Mouse (Mus musculus) liver, postnatal 0 days (tissue): ENCODE results near the gene Pam. TPM values are rescaled to one million over a fixed set of nuclear protein-coding genes. Genes with fewer than 3 reads are reported as not detected.

Experiments
- ATAC-seq: fragments of 200-750 bp; cut with Nextera tagmentation; 2 replicates; pipeline ENCODE4 v1.8.0; 2017; ENCODE audit warnings: mild to moderate bottlenecking, moderate library complexity
- DNase-seq: peaks from one replicate; pipeline ENCODE4 v3.0.0-alpha.2; 2016
- H3K27ac ChIP-seq: fragments of 300-500 bp; sonication (generic); 2 replicates; pipeline ENCODE4 v1.5.1; 2014; ENCODE audit warnings: antibody characterized with exemption, moderate library complexity, mild to moderate bottlenecking, low read depth
- H3K27me3 ChIP-seq: fragments of 300-500 bp; sonication (generic); 2 replicates; pipeline ENCODE4 v1.6.1; 2014; ENCODE audit warnings: low read length, control low read depth, mixed read lengths; ENCODE audit not compliant: insufficient read depth
- H3K36me3 ChIP-seq: fragments of 300-500 bp; sonication (generic); replicated peaks from 2 replicates; pipeline ENCODE4 v1.6.1; 2014; ENCODE audit warnings: mild to moderate bottlenecking, control low read depth, low read length, moderate library complexity, mixed read lengths; ENCODE audit not compliant: insufficient read depth
- H3K4me1 ChIP-seq: fragments of 300-500 bp; sonication (generic); 2 replicates; pipeline ENCODE4 v1.6.1; 2014; ENCODE audit warnings: antibody characterized with exemption, mild to moderate bottlenecking, control low read depth; ENCODE audit not compliant: insufficient read depth
- H3K4me2 ChIP-seq: fragments of 300-500 bp; sonication (generic); 2 replicates; pipeline ENCODE4 v1.6.1; 2014; ENCODE audit warnings: low read depth, mild to moderate bottlenecking, low read length, moderate library complexity, mixed read lengths
- H3K4me3 ChIP-seq: fragments of 300-500 bp; sonication (generic); 2 replicates; pipeline ENCODE4 v1.5.1; 2014; ENCODE audit warnings: low read depth, low read length
- H3K9ac ChIP-seq: fragments of 300-500 bp; sonication (generic); replicated peaks from 2 replicates; pipeline ENCODE4 v1.6.1; 2014; ENCODE audit warnings: mild to moderate bottlenecking, moderate library complexity
- H3K9me3 ChIP-seq: fragments of 300-500 bp; sonication (generic); 2 replicates; pipeline ENCODE4 v1.6.1; 2016; ENCODE audit warnings: mild to moderate bottlenecking, control low read depth, low read length, mixed read lengths
- CTCF ChIP-seq: sonication (generic); IDR thresholded peaks from 2 replicates; pipeline ENCODE4 v1.5.1; 2016; ENCODE audit warnings: antibody characterized with exemption, low read depth
- EP300 ChIP-seq: IDR thresholded peaks from 2 replicates; pipeline ENCODE4 v1.6.1; 2016; ENCODE audit warnings: antibody characterized with exemption, low read depth, mild to moderate bottlenecking
- WGBS: fragments of 180-500 bp; shearing (Covaris S2); extraction: QIAGEN DNeasy Blood & Tissue Kit; methylation state at CpG from one replicate; pipeline ENCODE4 v1.1.7; 2014; ENCODE audit not compliant: insufficient replicate concordance; 5-methylcytosine and 5-hydroxymethylcytosine counted together
- polyA plus RNA-seq: library from polyadenylated mRNA; unstranded; fragments of >200 nt; fragmentation: Nextera tagmentation; extraction: Ambion mirVana; gene quantifications from 2 replicates; pipeline ENCODE4 v1.2.1, GENCODE M21; 2015

Pam gene
- 16.4 and 21.8 TPM in 2 replicates for polyA plus RNA-seq

- WGBS, result under 1% methylated on average over 45 of the region's 82 CpGs
- Histone ChIP-seq H3K4me3 (peak within 1 kb of the TSS; percentile 75), H3K4me2 (peak within 1 kb of the TSS; percentile 87), H3K4me1 (peaks cover 5% of the 10 kb centered on the region; the same call in 1 of the 2 replicates), H3K9me3 (no peaks in the 10 kb centered on the region), H3K27ac (peak within 1 kb of the TSS; percentile 44; the same call in 1 of the 2 replicates), H3K36me3 (no peaks in the 10 kb centered on the region), H3K9ac (peak within 1 kb of the TSS; percentile 69), H3K27me3 (0 out of 2 replicates have a peak, but pooled peaks cover 3% of the 10 kb centered on the region)
- peak; percentile 95 for ATAC-seq
- no peak for TF ChIP-seq CTCF
- no peak for TF ChIP-seq EP300
- DNase-seq, result peak; percentile 81
Measured at GRCm38 (mm10) chr1:98095246-98095990, at the start of gene Pam. Gene Pam, minus strand, starts transcription at chr1:98095646.

- Histone ChIP-seq H3K4me2 (no peak overlapping the region), H3K4me1 (no peaks in the 10 kb centered on the region), H3K9ac (no peak overlapping the region), H3K27ac (no peak overlapping the region), H3K36me3 (no peaks in the 10 kb centered on the region), H3K9me3 (no peaks in the 10 kb centered on the region), H3K4me3 (no peak overlapping the region), H3K27me3 (no peaks in the 10 kb centered on the region)
- 86% methylated on average over 1 of the region's 1 CpGs for WGBS
- ATAC-seq, result no peak
- TF ChIP-seq EP300 (no peak), CTCF (peak; percentile 42; the same call in 1 of the 2 replicates)
- no peak for DNase-seq
Measured at GRCm38 (mm10) chr1:98144845-98145244, 49.4 kb upstream of the Pam start.

- Histone ChIP-seq H3K9me3 (no peaks in the 10 kb centered on the region), H3K4me2 (no peak overlapping the region), H3K4me3 (no peak overlapping the region), H3K27ac (no peak overlapping the region), H3K27me3 (no peaks in the 10 kb centered on the region), H3K36me3 (no peaks in the 10 kb centered on the region), H3K4me1 (peaks cover 4% of the 10 kb centered on the region; the same call in 1 of the 2 replicates), H3K9ac (no peak overlapping the region)
- WGBS, result 37% methylated on average over 4 of the region's 4 CpGs
- no peak for ATAC-seq
- DNase-seq, result no peak
- TF ChIP-seq CTCF, result no peak
- TF ChIP-seq EP300, result no peak
Measured at GRCm38 (mm10) chr1:98131244-98131643, 35.8 kb upstream of the Pam start.

- Histone ChIP-seq H3K27ac (no peak overlapping the region), H3K9ac (no peak overlapping the region), H3K27me3 (no peaks in the 10 kb centered on the region), H3K4me3 (no peak overlapping the region), H3K36me3 (no peaks in the 10 kb centered on the region), H3K4me2 (no peak overlapping the region), H3K4me1 (peaks cover 4% of the 10 kb centered on the region; the same call in 1 of the 2 replicates), H3K9me3 (no peaks in the 10 kb centered on the region)
- WGBS, result 26% methylated on average over 3 of the region's 3 CpGs
- TF ChIP-seq CTCF (no peak), EP300 (no peak)
- DNase-seq (no peak), ATAC-seq (peak; percentile 70)
Measured at GRCm38 (mm10) chr1:98129561-98130347, 34.3 kb upstream of the Pam start.

GRCm38 (mm10) chr1:98129111-98129510, 33.7 kb upstream of the Pam start:
- Histone ChIP-seq H3K4me3 (no peak overlapping the region), H3K4me2 (no peak overlapping the region), H3K27me3 (no peaks in the 10 kb centered on the region), H3K27ac (no peak overlapping the region), H3K9me3 (no peaks in the 10 kb centered on the region), H3K4me1 (peaks cover 4% of the 10 kb centered on the region; the same call in 1 of the 2 replicates), H3K9ac (no peak overlapping the region), H3K36me3 (no peaks in the 10 kb centered on the region)
- TF ChIP-seq CTCF (no peak), EP300 (no peak)
- WGBS, result 61% methylated on average over 1 of the region's 1 CpGs
- DNase-seq (no peak), ATAC-seq (no peak)

GRCm38 (mm10) chr1:98128338-98129096, 33.1 kb upstream of the Pam start:
- no peaks in the 10 kb centered on the region for H3K9me3 ChIP-seq
- H3K9ac ChIP-seq, result no peak overlapping the region
- ATAC-seq, result no peak
- no peaks in the 10 kb centered on the region for H3K36me3 ChIP-seq
- H3K4me1 ChIP-seq, result peaks cover 4% of the 10 kb centered on the region; the same call in 1 of the 2 replicates
- TF ChIP-seq EP300 (no peak), CTCF (no peak)
- H3K27ac ChIP-seq, result no peak overlapping the region
- H3K27me3 ChIP-seq, result no peaks in the 10 kb centered on the region
- no peak overlapping the region for H3K4me3 ChIP-seq
- no peak overlapping the region for H3K4me2 ChIP-seq
- DNase-seq, result no peak
